Mouse (Mus musculus) hindbrain, embryonic 16.5 days (tissue): ENCODE measurements at regions not wholly inside any gene's neighbourhood (a gene's known extent, or its start where the extent isn't known, plus 50 kb on each side); places are given as distances from the start of the nearest gene placed in this dataset.

ENCODE experiments used
- ATAC-seq: fragments of 200-750 bp; cut with Nextera tagmentation; 2 replicates; pipeline ENCODE4 v1.8.0; 2017; ENCODE audit warnings: moderate TSS enrichment, moderate library complexity
- H3K27ac ChIP-seq: fragments of 300-500 bp; sonication (generic); 2 replicates; pipeline ENCODE4 v1.5.1; 2014; ENCODE audit warnings: low read depth, mild to moderate bottlenecking, control low read depth, low read length, moderate library complexity
- H3K27me3 ChIP-seq: fragments of 300-500 bp; sonication (generic); replicated peaks from 2 replicates; pipeline ENCODE4 v1.6.1; 2014; ENCODE audit warnings: low read length; ENCODE audit not compliant: control insufficient read depth, insufficient read depth
- H3K36me3 ChIP-seq: fragments of 300-500 bp; sonication (generic); 2 replicates; pipeline ENCODE4 v1.6.1; 2014; ENCODE audit warnings: mild to moderate bottlenecking, low read length, moderate library complexity, mixed read lengths; ENCODE audit not compliant: control insufficient read depth, insufficient read depth
- H3K4me1 ChIP-seq: fragments of 300-500 bp; sonication (generic); 2 replicates; pipeline ENCODE4 v1.6.1; 2014; ENCODE audit warnings: low read depth, low read length; ENCODE audit not compliant: control insufficient read depth, insufficient read depth
- H3K4me2 ChIP-seq: fragments of 300-500 bp; sonication (generic); 2 replicates; pipeline ENCODE4 v1.6.1; 2014; ENCODE audit warnings: mild to moderate bottlenecking, low read length, control low read depth, moderate library complexity
- H3K4me3 ChIP-seq: fragments of 300-500 bp; sonication (generic); 2 replicates; pipeline ENCODE4 v1.5.1; 2014; ENCODE audit warnings: mild to moderate bottlenecking, low read length, control low read depth, moderate library complexity
- H3K9ac ChIP-seq: fragments of 300-500 bp; sonication (generic); 2 replicates; pipeline ENCODE4 v1.6.1; 2014; ENCODE audit warnings: low read depth, mild to moderate bottlenecking, control low read depth, low read length, moderate library complexity
- H3K9me3 ChIP-seq: fragments of 300-500 bp; sonication (generic); 2 replicates; pipeline ENCODE4 v1.6.1; 2014; ENCODE audit warnings: mild to moderate bottlenecking, low read length, moderate library complexity; ENCODE audit not compliant: control insufficient read depth
- WGBS: fragments of 180-500 bp; shearing (Covaris S2); extraction: QIAGEN DNeasy Blood & Tissue Kit; methylation state at CpG from one replicate; pipeline ENCODE4 v1.1.7; 2014; 5-methylcytosine and 5-hydroxymethylcytosine counted together

GRCm38 (mm10) chr12:97529556-97529955, 729.7 kb downstream of the Galc start:
- no peaks in the 10 kb centered on the region for H3K4me1 ChIP-seq
- no peak overlapping the region for H3K4me2 ChIP-seq
- no peaks in the 10 kb centered on the region for H3K36me3 ChIP-seq
- peak; percentile 52; the same call in 1 of the 2 replicates for ATAC-seq
- 86% methylated on average over 4 of the region's 4 CpGs for WGBS
- no peaks in the 10 kb centered on the region for H3K9me3 ChIP-seq
- no peak overlapping the region for H3K27ac ChIP-seq
- H3K4me3 ChIP-seq = no peak overlapping the region
- no peaks in the 10 kb centered on the region for H3K27me3 ChIP-seq
- H3K9ac ChIP-seq = no peak overlapping the region

- Histone ChIP-seq H3K4me3 (no peak overlapping the region), H3K4me1 (no peaks in the 10 kb centered on the region), H3K4me2 (no peak overlapping the region), H3K36me3 (no peaks in the 10 kb centered on the region), H3K27ac (no peak overlapping the region), H3K27me3 (no peaks in the 10 kb centered on the region), H3K9ac (no peak overlapping the region), H3K9me3 (no peaks in the 10 kb centered on the region)
- no peak for ATAC-seq
- 63% methylated on average over 1 of the region's 1 CpGs for WGBS
Observed at GRCm38 (mm10) chr12:97525931-97526330, 733.3 kb downstream of the Galc start.

GRCm38 (mm10) chr12:97519834-97520489, 739.3 kb downstream of the Galc start:
- Histone ChIP-seq H3K4me2 (no peak overlapping the region), H3K36me3 (no peaks in the 10 kb centered on the region), H3K27ac (no peak overlapping the region), H3K9ac (no peak overlapping the region), H3K4me1 (no peaks in the 10 kb centered on the region), H3K4me3 (no peak overlapping the region), H3K9me3 (no peaks in the 10 kb centered on the region), H3K27me3 (no peaks in the 10 kb centered on the region)
- no peak for ATAC-seq
- 73% methylated on average over 4 of the region's 4 CpGs for WGBS

GRCm38 (mm10) chr12:97517534-97517933, 741.7 kb downstream of the Galc start:
- ATAC-seq = no peak
- no peak overlapping the region for H3K9ac ChIP-seq
- H3K27me3 ChIP-seq = no peaks in the 10 kb centered on the region
- no peak overlapping the region for H3K4me2 ChIP-seq
- H3K4me3 ChIP-seq = no peak overlapping the region
- H3K9me3 ChIP-seq = no peaks in the 10 kb centered on the region
- H3K27ac ChIP-seq = no peak overlapping the region
- 86% methylated on average over 2 of the region's 2 CpGs for WGBS
- H3K4me1 ChIP-seq = no peaks in the 10 kb centered on the region
- no peaks in the 10 kb centered on the region for H3K36me3 ChIP-seq

GRCm38 (mm10) chr12:97515805-97516204, 743.5 kb downstream of the Galc start:
- H3K4me1 ChIP-seq = peaks cover 5% of the 10 kb centered on the region
- 93% methylated on average over 5 of the region's 5 CpGs for WGBS
- no peak overlapping the region for H3K4me2 ChIP-seq
- H3K4me3 ChIP-seq = no peak overlapping the region
- H3K9ac ChIP-seq = no peak overlapping the region
- H3K36me3 ChIP-seq = no peaks in the 10 kb centered on the region
- H3K9me3 ChIP-seq = no peaks in the 10 kb centered on the region
- ATAC-seq = no peak
- H3K27me3 ChIP-seq = no peaks in the 10 kb centered on the region
- no peak overlapping the region for H3K27ac ChIP-seq

GRCm38 (mm10) chr12:97511866-97512265, 747.4 kb downstream of the Galc start:
- no peaks in the 10 kb centered on the region for H3K27me3 ChIP-seq
- H3K27ac ChIP-seq = no peak overlapping the region
- no peak overlapping the region for H3K9ac ChIP-seq
- H3K4me2 ChIP-seq = no peak overlapping the region
- H3K9me3 ChIP-seq = no peaks in the 10 kb centered on the region
- H3K36me3 ChIP-seq = no peaks in the 10 kb centered on the region
- peaks cover 5% of the 10 kb centered on the region for H3K4me1 ChIP-seq
- peak; percentile 82 for ATAC-seq
- H3K4me3 ChIP-seq = no peak overlapping the region
- 44% methylated on average over 9 of the region's 9 CpGs for WGBS

GRCm38 (mm10) chr12:97501441-97501840, 757.8 kb downstream of the Galc start:
- Histone ChIP-seq H3K36me3 (no peaks in the 10 kb centered on the region), H3K4me1 (no peaks in the 10 kb centered on the region), H3K4me2 (no peak overlapping the region), H3K27ac (no peak overlapping the region), H3K4me3 (no peak overlapping the region), H3K27me3 (no peaks in the 10 kb centered on the region), H3K9ac (no peak overlapping the region), H3K9me3 (no peaks in the 10 kb centered on the region)
- WGBS = 70% methylated on average over 2 of the region's 2 CpGs
- ATAC-seq = no peak

GRCm38 (mm10) chr12:97483559-97483958, 775.7 kb downstream of the Galc start:
- no peak for ATAC-seq
- no peaks in the 10 kb centered on the region for H3K27me3 ChIP-seq
- no peak overlapping the region for H3K4me2 ChIP-seq
- H3K9me3 ChIP-seq = no peaks in the 10 kb centered on the region
- 42% methylated on average over 2 of the region's 2 CpGs for WGBS
- no peaks in the 10 kb centered on the region for H3K36me3 ChIP-seq
- H3K4me1 ChIP-seq = no peaks in the 10 kb centered on the region
- no peak overlapping the region for H3K9ac ChIP-seq
- no peak overlapping the region for H3K27ac ChIP-seq
- no peak overlapping the region for H3K4me3 ChIP-seq

GRCm38 (mm10) chr12:97476466-97477250, 782.6 kb downstream of the Galc start:
- no peaks in the 10 kb centered on the region for H3K27me3 ChIP-seq
- H3K4me3 ChIP-seq = no peak overlapping the region
- WGBS = 18% methylated on average over 11 of the region's 11 CpGs
- peak overlapping the region; percentile 14 for H3K4me2 ChIP-seq
- no peaks in the 10 kb centered on the region for H3K36me3 ChIP-seq
- no peaks in the 10 kb centered on the region for H3K9me3 ChIP-seq
- peaks cover 5% of the 10 kb centered on the region for H3K4me1 ChIP-seq
- H3K9ac ChIP-seq = no peak overlapping the region
- ATAC-seq = peak; percentile 63; the same call in 1 of the 2 replicates
- H3K27ac ChIP-seq = no peak overlapping the region
